In the genomic region with DNA sequence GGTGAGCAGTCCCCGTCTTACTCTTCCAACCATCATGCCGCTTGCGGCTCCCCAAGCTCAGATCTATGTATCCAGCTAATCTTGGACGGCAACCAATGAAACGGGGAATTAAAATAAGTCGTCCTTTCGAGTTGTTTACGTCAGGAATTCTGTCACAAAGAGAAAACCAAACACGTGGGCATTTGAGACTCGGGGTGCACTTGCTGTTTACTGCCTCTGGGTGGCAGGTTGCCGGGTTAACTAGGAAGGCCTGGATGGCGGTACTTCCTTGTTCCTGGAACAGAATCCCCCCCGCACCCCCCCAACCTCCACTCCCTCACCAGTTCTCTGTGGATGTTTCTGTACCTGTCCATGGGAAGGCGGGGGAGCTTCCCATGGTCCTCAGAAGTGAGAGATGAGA, we compare ENCODE assay signal across 10 mouse cellular contexts. TPM values are rescaled to one million over a fixed set of nuclear protein-coding genes. Genes with fewer than 3 reads are reported as not detected.
DNase-seq lines count a peak whose midpoint lies in the region; ATAC-seq and TF ChIP-seq lines count a peak whose summit lies in the region.
"Had no signal": no experiment of that assay in that cellular context is flagged by ENCODE, and none has a peak within 500 bp of the region (broad histone marks: within the 10 kb centered on the region; RNA-seq: fewer than 3 reads in every experiment).

No protein-coding gene starts in this region.

- intact Hi-C loops in heart, postnatal 25 days (cut with DNase I), result no loop called here

- H3K9ac ChIP-seq in heart, embryonic 11.5 days (ENCODE audit: low read depth, low read length), result no peak overlapping the region
- H3K9ac ChIP-seq in heart, postnatal 0 days (replicated peaks; ENCODE audit: low read depth, low read length), result no peak overlapping the region

- no peak; the same call in 1 of the 2 replicates for TF ChIP-seq CTCF in heart, postnatal 0 days (IDR thresholded peaks at IDR 0.05; ENCODE audit: low read depth)

- DNase-seq in heart, postnatal 25 days (ENCODE audit: low spot score), result no peak
- DNase-seq in retina, postnatal 1 day, result peak; percentile 44
- no peak for DNase-seq in retina, embryonic 14.5 days (ENCODE audit: low spot score)
- DNase-seq in heart, postnatal 0 days (ENCODE audit: low spot score), result peak; percentile 21
- DNase-seq in spleen, postnatal 14 days (ENCODE audit: low spot score in 2 of 2), result no peak
- no peak for DNase-seq in adrenal gland, adult 18-20 months (ENCODE audit: low spot score in 2 of 2)
- DNase-seq in layer of hippocampus, adult 8-10 months (ENCODE audit: low spot score in 2 of 2), result no peak
- DNase-seq: kidney, adult 9 months; left cerebral cortex, postnatal 4 days had no signal

- WGBS in heart, embryonic 11.5 days (ENCODE audit: insufficient replicate concordance), result 44% methylated on average over 14 of the region's 14 CpGs
- WGBS in heart, postnatal 0 days, result 46% methylated on average over 14 of the region's 14 CpGs

- no peaks in the 10 kb centered on the region for H3K9me3 ChIP-seq in heart, embryonic 11.5 days (replicated peaks; ENCODE audit: control insufficient read depth, low read length)
- H3K9me3 ChIP-seq in heart, postnatal 0 days (replicated peaks; ENCODE audit: control insufficient read depth, low read length), result no peaks in the 10 kb centered on the region

- H3K4me2 ChIP-seq in heart, embryonic 11.5 days, result peak overlapping the region; percentile 35; the same call in 1 of the 2 replicates
- peak overlapping the region; percentile 30; the same call in 1 of the 2 replicates for H3K4me2 ChIP-seq in heart, postnatal 0 days (ENCODE audit: low read depth, low read length)

- no peak overlapping the region for H3K27ac ChIP-seq in heart, embryonic 11.5 days (ENCODE audit: low read depth, low read length)
- H3K27ac ChIP-seq in heart, postnatal 0 days (ENCODE audit: low read depth), result no peak overlapping the region

- H3K36me3 ChIP-seq in heart, embryonic 11.5 days (ENCODE audit: control insufficient read depth, insufficient read depth, low read length), result no peaks in the 10 kb centered on the region
- no peaks in the 10 kb centered on the region for H3K36me3 ChIP-seq in heart, postnatal 0 days (replicated peaks; ENCODE audit: control insufficient read depth, insufficient read depth, low read length)

- TF ChIP-seq EP300 in heart, postnatal 0 days (IDR thresholded peaks at IDR 0.05; ENCODE audit: low read depth), result no peak

- H3K4me3 ChIP-seq in heart, embryonic 11.5 days (ENCODE audit: low read depth, low read length), result 0 out of 2 replicates have a peak overlapping the region, but pooled peaks have one; percentile 8
- no peak overlapping the region for H3K4me3 ChIP-seq in heart, postnatal 0 days (ENCODE audit: low read depth, low read length)

- no peak for ATAC-seq in heart, embryonic 11.5 days (replicated peaks; ENCODE audit: insufficient number of reproducible peaks, low FRiP score, low TSS enrichment)
- ATAC-seq in heart, postnatal 0 days (ENCODE audit: insufficient read depth, low read depth), result peak; percentile 41; the same call in 1 of the 2 replicates

- H3K4me1 ChIP-seq in heart, embryonic 11.5 days (ENCODE audit: control insufficient read depth, insufficient read depth, low read length), result no peaks in the 10 kb centered on the region
- no peaks in the 10 kb centered on the region for H3K4me1 ChIP-seq in heart, postnatal 0 days (ENCODE audit: control insufficient read depth, insufficient read depth)

- H3K27me3 ChIP-seq in heart, embryonic 11.5 days (ENCODE audit: control insufficient read depth, insufficient read depth, low read length), result no peaks in the 10 kb centered on the region
- H3K27me3 ChIP-seq in heart, postnatal 0 days (ENCODE audit: control insufficient read depth, insufficient read depth, low read length), result no peaks in the 10 kb centered on the region

RNA-seq across cellular contexts. Expression of gene Cdkn2aip, which starts 36.4 kb away (rescaled TPM):
- polyA plus RNA-seq in heart, embryonic 11.5 days (2014; fragmentation: Nextera tagmentation; extraction: Ambion mirVana), result 20.6 and 21.6 TPM in 2 replicates
- total RNA-seq in heart, postnatal 25 days (2021), result 10 to 100 TPM in 1 of 2 experiments, 1 to 10 TPM in 1; 9.0 to 11.0 TPM
- 4.0 and 17.6 TPM in 2 replicates for total RNA-seq in heart, postnatal 0 days (2014; rRNA removed; ENCODE audit: low replicate concordance)
- 11.2 and 12.2 TPM in 2 replicates for polyA plus RNA-seq in heart, postnatal 0 days (2015; fragmentation: Nextera tagmentation; extraction: Ambion mirVana)
- 10 to 100 TPM; 11.8 to 13.1 TPM for total RNA-seq in adrenal gland, adult 18-20 months (2021)
- 10 to 100 TPM; 14.5 to 16.8 (median 16.2) TPM for total RNA-seq in layer of hippocampus, adult 8-10 months (2022)

Comparison
In these comparisons a context has a peak if more than half of its experiments do, and no peak if none do; other contexts are left out.
1. DNase-seq: peak in retina, postnatal 1 day (single experiment) and heart, postnatal 0 days (single experiment); none in heart, postnatal 25 days (single experiment), retina, embryonic 14.5 days (single experiment), spleen, postnatal 14 days (0 of 2), adrenal gland, adult 18-20 months (0 of 2) and layer of hippocampus, adult 8-10 months (0 of 2).